ENCODE assay signal across 13 mouse cellular contexts in the genomic region with DNA sequence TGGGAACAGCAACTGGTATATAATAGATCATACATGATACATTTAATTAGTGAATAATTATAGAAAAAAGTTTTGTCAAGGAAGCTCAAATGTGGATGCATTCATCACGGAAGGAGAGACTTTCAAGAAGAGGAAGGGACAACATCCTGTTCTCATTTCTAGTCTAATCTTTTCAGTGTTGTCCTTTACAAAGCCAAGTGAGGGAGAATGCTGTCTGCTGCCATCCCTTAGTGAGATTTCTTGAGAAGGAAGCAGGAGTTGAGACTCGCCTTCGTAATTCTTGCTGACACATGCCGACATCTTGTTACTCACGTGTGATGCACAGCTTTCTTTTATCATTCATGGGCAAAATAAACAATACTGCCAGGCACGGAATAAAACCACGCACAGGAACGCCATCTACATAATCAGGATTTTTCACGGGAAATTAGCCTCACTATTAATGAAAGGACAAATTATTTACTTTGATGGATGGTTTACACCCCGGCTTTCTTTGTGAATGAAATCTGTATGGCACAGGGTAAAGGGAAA.
A peak's percentile ranks its signal among the peaks of the same experiment; 100 is the strongest.
DNase-seq lines count a peak whose midpoint lies in the region; ATAC-seq and TF ChIP-seq lines count a peak whose summit lies in the region.
"Had no signal": no experiment of that assay in that cellular context is flagged by ENCODE, and none has a peak within 500 bp of the region (broad histone marks: within the 10 kb centered on the region; RNA-seq: fewer than 3 reads in every experiment).

No protein-coding gene starts in this region.

- H3K36me3 ChIP-seq in liver, embryonic 14.5 days (replicated peaks; ENCODE audit: control insufficient read depth, insufficient read depth, low read depth): no peaks in the 10 kb centered on the region
- H3K36me3 ChIP-seq in liver, embryonic 11.5 days (ENCODE audit: control insufficient read depth, insufficient read depth, low read length): no peaks in the 10 kb centered on the region
- no peaks in the 10 kb centered on the region for H3K36me3 ChIP-seq in forebrain, embryonic 15.5 days
- H3K36me3 ChIP-seq in midbrain, embryonic 12.5 days: no peaks in the 10 kb centered on the region
- H3K36me3 ChIP-seq: heart, embryonic 12.5 days; limb, embryonic 13.5 days had no signal

- no peak overlapping the region for H3K4me3 ChIP-seq in liver, embryonic 14.5 days (ENCODE audit: insufficient read depth in 1 of 2, low read depth in 2 of 2, low read length in 2 of 2)
- no peak overlapping the region for H3K4me3 ChIP-seq in liver, embryonic 11.5 days (ENCODE audit: low read depth, low read length)
- H3K4me3 ChIP-seq in forebrain, embryonic 15.5 days: no peak overlapping the region
- H3K4me3 ChIP-seq in midbrain, embryonic 12.5 days: no peak overlapping the region
- H3K4me3 ChIP-seq: heart, embryonic 12.5 days; limb, embryonic 13.5 days had no signal

- intact Hi-C loops in left cerebral cortex, postnatal 10 days (cut with DNase I): no loop called here

- peaks cover 0 to 18% of the 10 kb centered on the region in 2 experiments; a peak in 2 of 4 replicates for H3K4me1 ChIP-seq in liver, embryonic 14.5 days (replicated peaks; ENCODE audit: control insufficient read depth in 2 of 2, insufficient read depth in 2 of 2, low read length in 1 of 2)
- peaks cover 10% of the 10 kb centered on the region for H3K4me1 ChIP-seq in liver, embryonic 11.5 days (replicated peaks; ENCODE audit: control insufficient read depth, insufficient read depth, low read length)
- peaks cover 17% of the 10 kb centered on the region for H3K4me1 ChIP-seq in forebrain, embryonic 15.5 days
- H3K4me1 ChIP-seq in midbrain, embryonic 12.5 days: peaks cover 20% of the 10 kb centered on the region

- no peak overlapping the region for H3K27ac ChIP-seq in liver, embryonic 14.5 days
- no peak overlapping the region for H3K27ac ChIP-seq in liver, embryonic 11.5 days (ENCODE audit: low read depth, low read length)
- 0 out of 2 replicates have a peak overlapping the region, but pooled peaks have one; percentile 43 for H3K27ac ChIP-seq in forebrain, embryonic 15.5 days (replicated peaks)
- H3K27ac ChIP-seq in midbrain, embryonic 12.5 days (replicated peaks): 0 out of 2 replicates have a peak overlapping the region, but pooled peaks have one; percentile 5
- H3K27ac ChIP-seq: kidney, postnatal 0 days; limb, embryonic 13.5 days had no signal

- TF ChIP-seq EP300 in liver, embryonic 14.5 days (IDR thresholded peaks at IDR 0.05; ENCODE audit: low read depth): no peak

- no peak for TF ChIP-seq CTCF in liver, embryonic 14.5 days (IDR thresholded peaks at IDR 0.05; ENCODE audit: low read depth)

- no peak for DNase-seq in liver, embryonic 14.5 days (ENCODE audit: low read depth in 3 of 3, low spot score in 3 of 3)
- no peak for DNase-seq in liver, embryonic 11.5 days (ENCODE audit: low spot score)
- DNase-seq in natural killer cell, adult 2 months (ENCODE audit: low spot score in 2 of 2): no peak
- DNase-seq in kidney, postnatal 25 days: no peak
- no peak for DNase-seq in left cerebral cortex, postnatal 10 days (ENCODE audit: extremely low spot score in 1 of 2, low spot score in 2 of 2)
- DNase-seq: adrenal gland, postnatal 10 days; gastrocnemius, postnatal 10 days; lung, adult 2 months had no signal

- no peaks in the 10 kb centered on the region for H3K9me3 ChIP-seq in liver, embryonic 14.5 days (ENCODE audit: control insufficient read depth, low read length)
- H3K9me3 ChIP-seq in liver, embryonic 11.5 days (ENCODE audit: control insufficient read depth, low read length): no peaks in the 10 kb centered on the region
- H3K9me3 ChIP-seq in forebrain, embryonic 15.5 days: no peaks in the 10 kb centered on the region
- H3K9me3 ChIP-seq in midbrain, embryonic 12.5 days: no peaks in the 10 kb centered on the region
- H3K9me3 ChIP-seq: heart, embryonic 12.5 days; limb, embryonic 13.5 days had no signal

- no peak overlapping the region for H3K9ac ChIP-seq in liver, embryonic 14.5 days (replicated peaks)
- no peak overlapping the region for H3K9ac ChIP-seq in liver, embryonic 11.5 days (ENCODE audit: low read depth, low read length)
- H3K9ac ChIP-seq in forebrain, embryonic 15.5 days (replicated peaks): no peak overlapping the region
- H3K9ac ChIP-seq in midbrain, embryonic 12.5 days (replicated peaks): no peak overlapping the region
- H3K9ac ChIP-seq: heart, embryonic 12.5 days; limb, embryonic 13.5 days had no signal

- H3K27me3 ChIP-seq in liver, embryonic 14.5 days (ENCODE audit: control insufficient read depth, insufficient read depth, low read length): no peaks in the 10 kb centered on the region
- H3K27me3 ChIP-seq in liver, embryonic 11.5 days (replicated peaks; ENCODE audit: control insufficient read depth, insufficient read depth, low read length): no peaks in the 10 kb centered on the region
- no peaks in the 10 kb centered on the region for H3K27me3 ChIP-seq in forebrain, embryonic 15.5 days
- peaks cover 8% of the 10 kb centered on the region; the same call in 1 of the 2 replicates for H3K27me3 ChIP-seq in midbrain, embryonic 12.5 days
- H3K27me3 ChIP-seq: heart, embryonic 12.5 days; limb, embryonic 13.5 days had no signal

- WGBS in liver, embryonic 14.5 days (ENCODE audit: insufficient replicate concordance): 51% methylated on average over 10 of the region's 10 CpGs
- WGBS in liver, embryonic 11.5 days: 55% methylated on average over 10 of the region's 10 CpGs
- WGBS in forebrain, embryonic 15.5 days: 4% methylated on average over 10 of the region's 10 CpGs
- WGBS in midbrain, embryonic 12.5 days: 18% methylated on average over 10 of the region's 10 CpGs

- H3K4me2 ChIP-seq in liver, embryonic 14.5 days (ENCODE audit: low read depth): peak overlapping the region; percentile 8; the same call in 1 of the 2 replicates
- H3K4me2 ChIP-seq in liver, embryonic 11.5 days: no peak overlapping the region
- H3K4me2 ChIP-seq in forebrain, embryonic 15.5 days (replicated peaks): peak overlapping the region; percentile 33
- no peak overlapping the region; the same call in 1 of the 2 replicates for H3K4me2 ChIP-seq in midbrain, embryonic 12.5 days (replicated peaks)
- H3K4me2 ChIP-seq: heart, embryonic 12.5 days; limb, embryonic 13.5 days had no signal

- ATAC-seq in liver, embryonic 14.5 days (ENCODE audit: insufficient read depth): no peak
- ATAC-seq in liver, embryonic 11.5 days (replicated peaks; ENCODE audit: low FRiP score): no peak
- ATAC-seq in forebrain, embryonic 15.5 days (replicated peaks): no peak
- ATAC-seq in midbrain, embryonic 12.5 days (ENCODE audit: low FRiP score, low read depth): no peak

Comparison
In these comparisons a context has a peak if more than half of its experiments do, and no peak if none do; other contexts are left out.
1. H3K4me2 ChIP-seq: peak in liver, embryonic 14.5 days (single experiment) and forebrain, embryonic 15.5 days (single experiment); none in liver, embryonic 11.5 days (single experiment) and midbrain, embryonic 12.5 days (single experiment).
2. H3K27ac ChIP-seq: peak in forebrain, embryonic 15.5 days (single experiment) and midbrain, embryonic 12.5 days (single experiment); none in liver, embryonic 14.5 days (single experiment) and liver, embryonic 11.5 days (single experiment).